Mouse (Mus musculus) midbrain, postnatal 0 days (tissue): Measurements from ENCODE around the gene Olfm4. TPM values are rescaled to one million over a fixed set of nuclear protein-coding genes. Genes with fewer than 3 reads are reported as not detected.

ENCODE experiments used
- ATAC-seq: fragments of 200-750 bp; cut with Nextera tagmentation; 2 replicates; pipeline ENCODE4 v1.8.0; 2017; ENCODE audit warnings: moderate number of reproducible peaks, mild to moderate bottlenecking, moderate TSS enrichment, moderate library complexity; ENCODE audit not compliant: low FRiP score
- DNase-seq: peaks from one replicate; pipeline ENCODE4 v3.0.0-alpha.2; 2015; ENCODE audit warnings: low spot score
- H3K27ac ChIP-seq: fragments of 300-500 bp; sonication (generic); 2 replicates; pipeline ENCODE4 v1.5.1; 2014; ENCODE audit warnings: low read depth, mild to moderate bottlenecking, low read length, mixed read lengths
- H3K27me3 ChIP-seq: fragments of 300-500 bp; sonication (generic); 2 replicates; pipeline ENCODE4 v1.6.1; 2014; ENCODE audit warnings: low read length, control low read depth, mixed read lengths; ENCODE audit not compliant: insufficient read depth
- H3K36me3 ChIP-seq: fragments of 300-500 bp; sonication (generic); 2 replicates; pipeline ENCODE4 v1.6.1; 2014; ENCODE audit warnings: low read length, control low read depth, mixed read lengths; ENCODE audit not compliant: insufficient read depth
- H3K4me1 ChIP-seq: fragments of 300-500 bp; sonication (generic); 2 replicates; pipeline ENCODE4 v1.6.1; 2014; ENCODE audit warnings: mild to moderate bottlenecking, control low read depth, antibody characterized with exemption, low read length, mixed read lengths; ENCODE audit not compliant: insufficient read depth
- H3K4me2 ChIP-seq: fragments of 300-500 bp; sonication (generic); 2 replicates; pipeline ENCODE4 v1.6.1; 2014; ENCODE audit warnings: low read depth, mild to moderate bottlenecking, low read length, mixed read lengths; ENCODE audit not compliant: poor library complexity, severe bottlenecking
- H3K4me3 ChIP-seq: fragments of 300-500 bp; sonication (generic); 2 replicates; pipeline ENCODE4 v1.5.1; 2014; ENCODE audit warnings: low read depth, mild to moderate bottlenecking, low read length, moderate library complexity
- H3K9ac ChIP-seq: fragments of 300-500 bp; sonication (generic); replicated peaks from 2 replicates; pipeline ENCODE4 v1.6.1; 2014; ENCODE audit warnings: mild to moderate bottlenecking, low read length, moderate library complexity, mixed read lengths; ENCODE audit not compliant: poor library complexity, severe bottlenecking
- H3K9me3 ChIP-seq: fragments of 300-500 bp; sonication (generic); 2 replicates; pipeline ENCODE4 v1.6.1; 2016; ENCODE audit warnings: low read length, control low read depth
- CTCF ChIP-seq: IDR thresholded peaks from 2 replicates; pipeline ENCODE4 v1.5.1; 2016; ENCODE audit warnings: antibody characterized with exemption, mild to moderate bottlenecking
- WGBS: fragments of 180-500 bp; shearing (Covaris S2); extraction: QIAGEN DNeasy Blood & Tissue Kit; methylation state at CpG from one replicate; pipeline ENCODE4 v1.1.7; 2014; 5-methylcytosine and 5-hydroxymethylcytosine counted together
- polyA plus RNA-seq: library from polyadenylated mRNA; unstranded; fragments of >200 nt; fragmentation: Nextera tagmentation; extraction: Ambion mirVana; gene quantifications from 2 replicates; pipeline ENCODE4 v1.2.1, GENCODE M21; 2015
- total RNA-seq: library from RNA; depleted of rRNA; stranded (reverse); fragments of >200 nt; gene quantifications from 2 replicates; pipeline ENCODE4 v1.2.3, GENCODE M21; 2014; rRNA removed

Olfm4 gene
- total RNA-seq (0.77 and 1.5 TPM in 2 replicates), polyA plus RNA-seq (1.1 and 1.3 TPM in 2 replicates)

GRCm38 (mm10) chr14:79983781-79984180, at the start of gene Olfm4:
Gene Olfm4 (plus strand): TSS chr14:79984081.
- ATAC-seq (no peak), DNase-seq (no peak)
- TF ChIP-seq CTCF, result no peak
- Histone ChIP-seq H3K36me3 (no peaks in the 10 kb centered on the region), H3K27ac (no peak within 1 kb of the TSS), H3K4me3 (no peak within 1 kb of the TSS), H3K9ac (no peak within 1 kb of the TSS), H3K4me1 (no peaks in the 10 kb centered on the region), H3K27me3 (no peaks in the 10 kb centered on the region), H3K4me2 (no peak within 1 kb of the TSS), H3K9me3 (no peaks in the 10 kb centered on the region)
- WGBS, result 79% methylated on average over 2 of the region's 2 CpGs

- WGBS, result 69% methylated on average over 4 of the region's 4 CpGs
- no peak for ATAC-seq
- no peak for DNase-seq
- no peaks in the 10 kb centered on the region for H3K27me3 ChIP-seq
- no peak overlapping the region for H3K4me2 ChIP-seq
- H3K27ac ChIP-seq, result no peak overlapping the region
- no peak overlapping the region for H3K9ac ChIP-seq
- no peak for TF ChIP-seq CTCF
- H3K9me3 ChIP-seq, result no peaks in the 10 kb centered on the region
- no peaks in the 10 kb centered on the region for H3K4me1 ChIP-seq
- H3K4me3 ChIP-seq, result no peak overlapping the region
- no peaks in the 10 kb centered on the region for H3K36me3 ChIP-seq
Observed at GRCm38 (mm10) chr14:79934426-79934825, 49.5 kb upstream of the Olfm4 start.

DNA sequence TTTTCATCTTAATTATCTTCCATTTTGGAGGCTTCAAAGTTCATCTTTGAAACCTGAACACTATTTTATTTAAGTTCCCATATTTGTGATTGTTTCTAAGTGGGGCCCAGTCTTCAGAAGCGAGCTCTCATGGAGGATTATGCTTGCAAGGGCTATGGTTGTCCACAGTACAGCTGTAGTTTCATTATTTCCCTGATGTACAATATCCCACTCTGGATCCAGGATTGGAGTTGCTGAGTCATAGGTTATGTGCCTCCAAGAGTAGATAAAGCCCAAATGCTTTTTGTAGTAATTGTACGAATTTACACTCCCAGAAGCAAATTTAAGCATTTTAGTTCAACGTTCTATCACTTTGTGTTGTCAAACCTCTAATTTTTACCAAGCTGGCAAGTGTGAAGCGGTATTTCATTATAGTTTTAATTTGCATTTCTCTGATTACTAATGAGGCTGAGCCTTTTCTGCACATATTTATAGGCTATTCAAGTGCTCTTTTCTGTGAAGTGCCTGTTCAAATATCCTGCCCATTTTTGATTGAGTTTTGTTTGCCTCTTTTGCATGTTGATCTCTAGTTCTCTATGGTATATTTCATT, 46.9 kb upstream of the Olfm4 start:
- no peaks in the 10 kb centered on the region for H3K9me3 ChIP-seq
- H3K36me3 ChIP-seq, result no peaks in the 10 kb centered on the region
- H3K27ac ChIP-seq, result no peak overlapping the region
- no peak overlapping the region for H3K4me2 ChIP-seq
- H3K4me3 ChIP-seq, result no peak overlapping the region
- H3K9ac ChIP-seq, result no peak overlapping the region
- H3K27me3 ChIP-seq, result no peaks in the 10 kb centered on the region
- H3K4me1 ChIP-seq, result no peaks in the 10 kb centered on the region
- 59% methylated on average over 4 of the region's 4 CpGs for WGBS
- no peak for TF ChIP-seq CTCF
- DNase-seq (no peak), ATAC-seq (no peak)

- Histone ChIP-seq H3K9me3 (no peaks in the 10 kb centered on the region), H3K4me1 (no peaks in the 10 kb centered on the region), H3K27me3 (no peaks in the 10 kb centered on the region), H3K4me3 (no peak overlapping the region), H3K27ac (no peak overlapping the region), H3K9ac (no peak overlapping the region), H3K4me2 (no peak overlapping the region), H3K36me3 (no peaks in the 10 kb centered on the region)
- TF ChIP-seq CTCF, result no peak
- ATAC-seq (no peak), DNase-seq (no peak)
- WGBS, result 80% methylated on average over 2 of the region's 2 CpGs
Observed at GRCm38 (mm10) chr14:79945876-79946275, 38.0 kb upstream of the Olfm4 start.

GRCm38 (mm10) chr14:79955678-79956077, 28.2 kb upstream of the Olfm4 start:
- Histone ChIP-seq H3K4me1 (no peaks in the 10 kb centered on the region), H3K4me3 (no peak overlapping the region), H3K27ac (no peak overlapping the region), H3K4me2 (no peak overlapping the region), H3K36me3 (no peaks in the 10 kb centered on the region), H3K9me3 (no peaks in the 10 kb centered on the region), H3K9ac (no peak overlapping the region), H3K27me3 (no peaks in the 10 kb centered on the region)
- TF ChIP-seq CTCF, result no peak
- ATAC-seq (no peak), DNase-seq (no peak)
- 77% methylated on average over 3 of the region's 3 CpGs for WGBS

- 90% methylated on average over 15 of the region's 15 CpGs for WGBS
- no peak overlapping the region for H3K4me3 ChIP-seq
- ATAC-seq (no peak), DNase-seq (no peak)
- TF ChIP-seq CTCF, result no peak
- no peak overlapping the region for H3K4me2 ChIP-seq
- H3K27ac ChIP-seq, result no peak overlapping the region
- no peaks in the 10 kb centered on the region for H3K27me3 ChIP-seq
- H3K36me3 ChIP-seq, result no peaks in the 10 kb centered on the region
- H3K9ac ChIP-seq, result no peak overlapping the region
- no peaks in the 10 kb centered on the region for H3K4me1 ChIP-seq
- no peaks in the 10 kb centered on the region for H3K9me3 ChIP-seq
Observed at GRCm38 (mm10) chr14:79957789-79958487, 25.9 kb upstream of the Olfm4 start.
